Mouse (Mus musculus): ENCODE measurements around the gene Smarca2.

DNA sequence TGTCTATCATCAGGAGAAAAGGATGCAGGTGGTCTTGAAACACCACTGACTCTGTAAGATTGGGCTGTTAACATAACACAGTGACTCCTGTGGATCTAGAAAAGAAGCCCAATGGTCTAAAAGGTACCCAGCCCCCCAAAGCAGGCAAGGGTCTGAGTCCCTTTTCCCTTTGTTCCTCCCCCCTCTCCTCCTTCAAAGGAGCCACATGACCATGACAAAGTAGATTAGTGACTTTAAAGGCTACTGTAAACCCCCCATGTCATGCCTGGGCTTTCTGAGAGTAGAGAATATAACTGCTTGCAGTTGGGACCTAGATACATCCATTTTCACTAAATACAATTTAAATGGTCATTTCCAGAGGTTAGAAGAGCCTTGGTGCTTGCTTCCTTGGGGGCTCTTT, 156.4 kb downstream of the Smarca2 start:
- TF ChIP-seq MAX (IDR thresholded peaks at IDR 0.05) (no peak), CTCF (IDR thresholded peaks at IDR 0.05; ENCODE audit: control insufficient read depth, insufficient read depth, insufficient read length) (no peak), USF1 (IDR thresholded peaks at IDR 0.05; ENCODE audit: low read depth) (no peak)
